Mouse (Mus musculus) megakaryocyte progenitor cell, adult 5-6 weeks (primary cell): ENCODE measurements around the gene Gse1. TPM values are rescaled to one million over a fixed set of nuclear protein-coding genes. Genes with fewer than 3 reads are reported as not detected.
A peak's percentile ranks its signal among the peaks of the same experiment; 100 is the strongest.

Experiments used
- ATAC-seq: replicated peaks from 2 replicates; pipeline ENCODE4 v1.8.0; 2016; ENCODE audit warnings: mild to moderate bottlenecking, moderate TSS enrichment, inconsistent platforms; ENCODE audit not compliant: poor library complexity
- total RNA-seq, 2 experiments: library from RNA; stranded (forward) in 1 of 2; stranded (reverse) in 1 of 2; fragments of 157-497, 149-512 nt in 1 of 2; fragments of 200-1000 nt in 1 of 2; gene quantifications; 2 replicates each; pipeline versions ENCODE4 v1.2.3 to v1.2.4; 2015 to 2017

The Gse1 gene
- total RNA-seq (2015) (32.0 and 32.6 TPM in 2 replicates), total RNA-seq (2017) (10.0 and 11.2 TPM in 2 replicates)

- peak; percentile 72 for ATAC-seq
Observed at GRCm38 (mm10) chr8:120227891-120228591, at the start of gene Gse1. TSS of gene Gse1 (plus strand) at chr8:120228456.

GRCm38 (mm10) chr8:120179027-120179431 lies 49.2 kb upstream of the Gse1 start:
- peak; percentile 91 for ATAC-seq

GRCm38 (mm10) chr8:120180445-120180970 lies 47.7 kb upstream of the Gse1 start:
- ATAC-seq = no peak

GRCm38 (mm10) chr8:120181274-120181673 lies 47.0 kb upstream of the Gse1 start:
- ATAC-seq = no peak

GRCm38 (mm10) chr8:120181861-120182414 lies 46.3 kb upstream of the Gse1 start:
- ATAC-seq = no peak

GRCm38 (mm10) chr8:120184366-120184765 lies 43.9 kb upstream of the Gse1 start:
- no peak for ATAC-seq

- ATAC-seq = no peak
Observed at GRCm38 (mm10) chr8:120184850-120185792, 43.1 kb upstream of the Gse1 start.

- ATAC-seq = no peak
Observed at GRCm38 (mm10) chr8:120186454-120186853, 41.8 kb upstream of the Gse1 start.

- no peak for ATAC-seq
Observed at GRCm38 (mm10) chr8:120188510-120188909, 39.7 kb upstream of the Gse1 start.

- no peak for ATAC-seq
Observed at GRCm38 (mm10) chr8:120189440-120189839, 38.8 kb upstream of the Gse1 start.

GRCm38 (mm10) chr8:120190107-120190809 lies 38.0 kb upstream of the Gse1 start:
- ATAC-seq = no peak

- peak; percentile 23; the same call in 1 of the 2 replicates for ATAC-seq
Observed at GRCm38 (mm10) chr8:120190810-120191413, 37.3 kb upstream of the Gse1 start.

GRCm38 (mm10) chr8:120191633-120192032 lies 36.6 kb upstream of the Gse1 start:
- ATAC-seq = no peak

- no peak for ATAC-seq
Observed at GRCm38 (mm10) chr8:120192118-120192517, 36.1 kb upstream of the Gse1 start.

GRCm38 (mm10) chr8:120201351-120201750 lies 26.9 kb upstream of the Gse1 start:
- no peak for ATAC-seq

- no peak for ATAC-seq
Observed at GRCm38 (mm10) chr8:120202546-120202945, 25.7 kb upstream of the Gse1 start.

- no peak for ATAC-seq
Observed at GRCm38 (mm10) chr8:120204736-120205360, 23.4 kb upstream of the Gse1 start.

GRCm38 (mm10) chr8:120205916-120206315 lies 22.3 kb upstream of the Gse1 start:
- no peak for ATAC-seq

- no peak for ATAC-seq
Observed at GRCm38 (mm10) chr8:120207364-120207763, 20.9 kb upstream of the Gse1 start.

GRCm38 (mm10) chr8:120208113-120208512 lies 20.1 kb upstream of the Gse1 start:
- no peak for ATAC-seq
